Mouse (Mus musculus): Measurements from ENCODE around the gene Bcl2a1b. TPM values are rescaled to one million over a fixed set of nuclear protein-coding genes. Genes with fewer than 3 reads are reported as not detected.
"Not testable (repeated sequence)": the region's sequence is repeated elsewhere in the genome, so short reads cannot be mapped to it uniquely, and the experiment has no call there.

The Bcl2a1b gene
- total and polyA plus RNA-seq, 2 experiments from 2014 or later, result 2.8 TPM

DNA sequence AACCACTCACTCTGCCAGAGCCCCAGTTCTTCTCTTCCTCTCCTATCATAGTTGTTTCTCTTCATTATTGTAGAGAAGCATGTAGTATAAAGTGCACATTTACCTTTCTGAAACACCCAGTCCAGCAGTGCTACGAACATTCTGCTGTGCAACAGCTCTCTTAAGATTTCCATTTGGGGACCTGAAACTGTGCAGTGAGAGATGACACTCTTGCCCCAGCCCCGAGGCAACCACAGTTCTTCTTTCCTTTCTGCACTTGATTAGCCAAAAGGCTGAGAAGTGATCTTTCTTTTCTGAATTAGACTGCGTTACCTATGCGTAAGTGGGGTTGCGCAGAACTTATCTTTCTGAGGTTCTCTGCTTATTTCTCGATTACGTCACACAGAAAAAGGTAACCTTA is 29.1 kb downstream of the Bcl2a1b start:
- Histone ChIP-seq H3K36me3 (ENCODE audit: insufficient read depth) (no peaks in the 10 kb centered on the region), H3K4me3 (ENCODE audit: low read depth, low read length) (no peak overlapping the region), H3K27ac (ENCODE audit: low read depth, low read length) (no peak overlapping the region), H3K9ac (no peak overlapping the region), H3K4me2 (ENCODE audit: low read depth) (no peak overlapping the region), H3K4me1 (ENCODE audit: insufficient read depth) (no peaks in the 10 kb centered on the region), H3K9me3 (ENCODE audit: low read length) (no peaks in the 10 kb centered on the region), H3K27me3 (ENCODE audit: insufficient read depth, low read length) (no peaks in the 10 kb centered on the region)
- DNase-seq, result no peak
- no peak for ATAC-seq
- WGBS, result 90% methylated on average over 7 of the region's 7 CpGs
- no peak for TF ChIP-seq CTCF (IDR thresholded peaks at IDR 0.05; ENCODE audit: low read depth)

- not testable (repeated sequence) for H3K36me3 ChIP-seq (ENCODE audit: insufficient read depth); H3K4me2 ChIP-seq (ENCODE audit: low read depth); H3K27ac ChIP-seq (ENCODE audit: low read depth, low read length); H3K9me3 ChIP-seq (ENCODE audit: low read length); H3K4me3 ChIP-seq (ENCODE audit: low read depth, low read length); H3K9ac ChIP-seq; H3K4me1 ChIP-seq (ENCODE audit: insufficient read depth); H3K27me3 ChIP-seq (ENCODE audit: insufficient read depth, low read length)
- WGBS, result 53% methylated on average over 1 of the region's 2 CpGs
- DNase-seq (peak; percentile 18), ATAC-seq (peak; percentile 91)
- TF ChIP-seq CTCF (IDR thresholded peaks at IDR 0.05; ENCODE audit: low read depth), result peak; percentile 69
Measured at GRCm38 (mm10) chr9:89230897-89231497, 32.0 kb downstream of the Bcl2a1b start.

GRCm38 (mm10) chr9:89237131-89237530 is 38.1 kb downstream of the Bcl2a1b start:
- 90% methylated on average over 4 of the region's 4 CpGs for WGBS
- not testable (repeated sequence) for H3K4me1 ChIP-seq (ENCODE audit: insufficient read depth); H3K9ac ChIP-seq; H3K9me3 ChIP-seq (ENCODE audit: low read length); H3K36me3 ChIP-seq (ENCODE audit: insufficient read depth); H3K27me3 ChIP-seq (ENCODE audit: insufficient read depth, low read length); H3K4me2 ChIP-seq (ENCODE audit: low read depth); H3K27ac ChIP-seq (ENCODE audit: low read depth, low read length); H3K4me3 ChIP-seq (ENCODE audit: low read depth, low read length); DNase-seq; ATAC-seq

DNA sequence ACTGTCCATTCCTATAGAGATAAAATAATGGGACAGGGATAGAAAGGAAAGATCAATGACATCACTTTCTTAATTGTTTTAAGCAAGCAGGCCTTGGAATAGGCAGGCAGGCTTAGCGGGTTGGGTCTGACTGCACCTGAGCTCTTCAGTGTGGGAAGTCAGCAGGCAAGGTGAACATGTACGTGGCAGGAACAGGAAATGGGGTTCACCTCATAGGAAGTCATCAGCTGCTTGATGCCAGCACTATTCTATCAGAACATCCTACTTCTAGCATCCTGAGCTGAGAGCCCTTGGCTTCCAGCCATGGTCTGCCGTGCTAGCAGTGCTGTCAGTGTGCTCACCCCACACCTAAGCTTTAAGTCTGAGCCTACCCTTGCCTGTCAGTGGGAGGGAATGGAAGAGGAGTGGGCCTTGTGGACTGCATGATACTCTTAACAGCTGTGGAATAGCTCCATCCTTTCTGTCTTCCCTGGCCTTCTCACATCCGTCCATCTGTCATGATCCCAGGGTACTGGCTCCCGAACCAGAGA is 40.0 kb downstream of the Bcl2a1b start:
- not testable (repeated sequence) for H3K4me1 ChIP-seq (ENCODE audit: insufficient read depth); H3K27ac ChIP-seq (ENCODE audit: low read depth, low read length); H3K27me3 ChIP-seq (ENCODE audit: insufficient read depth, low read length); ATAC-seq; H3K9ac ChIP-seq; H3K9me3 ChIP-seq (ENCODE audit: low read length); H3K4me2 ChIP-seq (ENCODE audit: low read depth); DNase-seq; H3K4me3 ChIP-seq (ENCODE audit: low read depth, low read length); H3K36me3 ChIP-seq (ENCODE audit: insufficient read depth)
- 86% methylated on average over 4 of the region's 5 CpGs for WGBS

DNA sequence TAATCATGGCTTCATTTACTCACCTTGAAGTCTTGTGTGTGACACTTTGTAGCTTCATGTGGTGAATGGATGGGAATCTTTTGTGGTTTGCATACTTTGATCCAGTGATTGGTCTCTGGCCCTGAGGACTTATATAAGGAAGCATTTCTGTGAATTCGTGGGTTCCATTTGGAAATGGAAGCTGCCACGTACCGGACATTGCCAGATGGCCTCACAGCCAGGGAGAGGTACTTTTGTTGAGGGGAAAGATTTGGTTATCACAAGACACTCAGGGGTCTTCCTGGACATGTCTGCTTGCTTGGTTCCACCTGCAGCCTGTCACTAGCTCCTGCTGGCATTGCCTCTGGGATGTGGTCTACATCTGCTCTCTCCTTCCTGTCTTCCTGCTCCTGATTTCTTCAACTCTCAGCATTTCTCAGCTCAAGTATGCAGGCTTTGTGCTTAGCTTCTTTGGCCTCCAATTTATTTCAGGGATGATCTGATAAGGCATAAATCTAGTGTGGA is 41.6 kb downstream of the Bcl2a1b start:
- ATAC-seq; H3K4me3 ChIP-seq (ENCODE audit: low read depth, low read length); H3K4me2 ChIP-seq (ENCODE audit: low read depth); H3K27me3 ChIP-seq (ENCODE audit: insufficient read depth, low read length); H3K9me3 ChIP-seq (ENCODE audit: low read length); H3K9ac ChIP-seq; H3K4me1 ChIP-seq (ENCODE audit: insufficient read depth); DNase-seq; H3K36me3 ChIP-seq (ENCODE audit: insufficient read depth); H3K27ac ChIP-seq (ENCODE audit: low read depth, low read length): not testable (repeated sequence)
- 79% methylated on average over 3 of the region's 3 CpGs for WGBS

GRCm38 (mm10) chr9:89253400-89253799 is 54.4 kb downstream of the Bcl2a1b start:
- Histone ChIP-seq H3K4me2 (ENCODE audit: low read depth) (no peak overlapping the region), H3K9me3 (ENCODE audit: low read length) (no peaks in the 10 kb centered on the region), H3K4me1 (ENCODE audit: insufficient read depth) (no peaks in the 10 kb centered on the region), H3K36me3 (ENCODE audit: insufficient read depth) (no peaks in the 10 kb centered on the region), H3K27ac (ENCODE audit: low read depth, low read length) (no peak overlapping the region), H3K9ac (no peak overlapping the region), H3K4me3 (ENCODE audit: low read depth, low read length) (no peak overlapping the region), H3K27me3 (ENCODE audit: insufficient read depth, low read length) (no peaks in the 10 kb centered on the region)
- DNase-seq, result no peak
- TF ChIP-seq CTCF (IDR thresholded peaks at IDR 0.05; ENCODE audit: low read depth), result no peak
- 90% methylated on average over 2 of the region's 2 CpGs for WGBS
- ATAC-seq, result no peak

- TF ChIP-seq CTCF (IDR thresholded peaks at IDR 0.05; ENCODE audit: low read depth), result no peak
- ATAC-seq (no peak), DNase-seq (no peak)
- WGBS, result 91% methylated on average over 12 of the region's 12 CpGs
- Histone ChIP-seq H3K4me2 (ENCODE audit: low read depth) (no peak overlapping the region), H3K27ac (ENCODE audit: low read depth, low read length) (no peak overlapping the region), H3K36me3 (ENCODE audit: insufficient read depth) (no peaks in the 10 kb centered on the region), H3K4me1 (ENCODE audit: insufficient read depth) (no peaks in the 10 kb centered on the region), H3K4me3 (ENCODE audit: low read depth, low read length) (no peak overlapping the region), H3K27me3 (ENCODE audit: insufficient read depth, low read length) (no peaks in the 10 kb centered on the region), H3K9me3 (ENCODE audit: low read length) (no peaks in the 10 kb centered on the region), H3K9ac (no peak overlapping the region)
Measured at GRCm38 (mm10) chr9:89256556-89257335, 57.7 kb downstream of the Bcl2a1b start.

Other genes starting within 250 kb of the Bcl2a1b start
- gene Bcl2a1a, start 242.3 kb upstream of the Bcl2a1b start, total RNA-seq (2014; rRNA removed), result not detected in 2 replicates
- not detected in 2 replicates for gene Bcl2a1a, start 242.3 kb upstream of the Bcl2a1b start, polyA plus RNA-seq (2015; fragmentation: Nextera tagmentation; extraction: Ambion mirVana)
- gene Trim43b, start 106.4 kb upstream of the Bcl2a1b start, total RNA-seq (2014; rRNA removed), result not detected in 2 replicates
- gene Trim43b, start 106.4 kb upstream of the Bcl2a1b start, polyA plus RNA-seq (2015; fragmentation: Nextera tagmentation; extraction: Ambion mirVana), result not detected in 2 replicates
- not detected in 2 replicates for gene Gm29094, start 170 bp downstream of the Bcl2a1b start, total RNA-seq (2014; rRNA removed)
- 0.68 and 1.3 TPM in 2 replicates for gene Gm29094, start 170 bp downstream of the Bcl2a1b start, polyA plus RNA-seq (2015; fragmentation: Nextera tagmentation; extraction: Ambion mirVana)
- gene Mthfs, start 11.5 kb downstream of the Bcl2a1b start, total RNA-seq (2014; rRNA removed), result 3.2 and 5.7 TPM in 2 replicates
- gene Mthfs, start 11.5 kb downstream of the Bcl2a1b start, polyA plus RNA-seq (2015; fragmentation: Nextera tagmentation; extraction: Ambion mirVana), result 15.1 and 17.8 TPM in 2 replicates

Data from forebrain, postnatal 0 days (tissue).